Mouse (Mus musculus) liver, postnatal 0 days (tissue): Measurements from ENCODE around the gene Rrnad1.

ENCODE experiments used
- CTCF ChIP-seq: sonication (generic); IDR thresholded peaks from 2 replicates; pipeline ENCODE4 v1.5.1; 2016; ENCODE audit warnings: antibody characterized with exemption, low read depth
- EP300 ChIP-seq: IDR thresholded peaks from 2 replicates; pipeline ENCODE4 v1.6.1; 2016; ENCODE audit warnings: antibody characterized with exemption, low read depth, mild to moderate bottlenecking

DNA sequence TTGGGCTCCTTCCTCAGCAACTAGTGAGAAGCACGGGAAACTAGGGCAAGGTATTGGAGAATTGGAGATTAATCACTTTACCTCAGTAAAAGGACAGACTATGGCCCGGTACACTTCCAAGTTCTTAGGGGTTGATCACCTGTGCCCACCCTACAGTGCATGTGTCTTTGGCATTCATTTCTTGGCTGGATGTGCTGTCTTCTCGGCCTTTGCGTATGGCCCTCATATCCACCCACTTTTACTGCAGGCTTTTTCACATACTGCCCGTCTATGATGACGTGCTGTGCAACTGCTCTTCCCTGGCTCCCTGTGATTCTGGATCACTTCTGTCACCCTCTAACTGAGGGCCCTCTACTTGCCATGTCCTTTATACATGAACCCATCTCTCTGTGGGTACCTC is 44.1 kb downstream of the Rrnad1 start:
- TF ChIP-seq CTCF (no peak), EP300 (no peak)
